Mouse (Mus musculus) c-Kit-negative CD71-positive TER-119-positive erythroid progenitor cells, embryonic 14.5 days (primary cell): ENCODE measurements around the gene Gdpd3.

Experiments used
- DNase-seq: peaks from one replicate; pipeline ENCODE4 v3.0.0-alpha.2; 2013; ENCODE audit warnings: low read depth, low spot score

The Gdpd3 gene

GRCm38 (mm10) chr7:126786142-126786541 is 20.0 kb downstream of the Gdpd3 start:
- no peak for DNase-seq

GRCm38 (mm10) chr7:126789141-126789540 is 23.0 kb downstream of the Gdpd3 start:
- no peak for DNase-seq

GRCm38 (mm10) chr7:126791851-126792720 is 26.0 kb downstream of the Gdpd3 start, which contains the start of gene Ppp4c:
Gene Ppp4c, minus strand, starts transcription at chr7:126792496.
- DNase-seq, result peak; percentile 92

GRCm38 (mm10) chr7:126792721-126793443 is 26.7 kb downstream of the Gdpd3 start:
- no peak for DNase-seq

GRCm38 (mm10) chr7:126793456-126794270 is 27.5 kb downstream of the Gdpd3 start:
- no peak for DNase-seq

- no peak for DNase-seq
Measured at GRCm38 (mm10) chr7:126794271-126794605, 28.1 kb downstream of the Gdpd3 start.

- DNase-seq, result no peak
Measured at GRCm38 (mm10) chr7:126795387-126796317, 29.5 kb downstream of the Gdpd3 start.

GRCm38 (mm10) chr7:126796350-126796932 is 30.3 kb downstream of the Gdpd3 start:
- no peak for DNase-seq

- no peak for DNase-seq
Measured at GRCm38 (mm10) chr7:126797411-126798126, 31.4 kb downstream of the Gdpd3 start, which contains the start of gene Fam57b. Gene Fam57b, plus strand, starts transcription at chr7:126797668.

GRCm38 (mm10) chr7:126798127-126799049 is 32.3 kb downstream of the Gdpd3 start:
- no peak for DNase-seq

- DNase-seq, result peak; percentile 79
Measured at GRCm38 (mm10) chr7:126799050-126799467, 32.9 kb downstream of the Gdpd3 start.

GRCm38 (mm10) chr7:126799468-126800268 is 33.5 kb downstream of the Gdpd3 start:
- no peak for DNase-seq

- no peak for DNase-seq
Measured at GRCm38 (mm10) chr7:126800269-126801056, 34.3 kb downstream of the Gdpd3 start.

GRCm38 (mm10) chr7:126801057-126801422 is 34.9 kb downstream of the Gdpd3 start:
- no peak for DNase-seq

- DNase-seq, result no peak
Measured at GRCm38 (mm10) chr7:126802134-126802889, 36.2 kb downstream of the Gdpd3 start.

GRCm38 (mm10) chr7:126803181-126803580 is 37.0 kb downstream of the Gdpd3 start:
- no peak for DNase-seq
